Mouse (Mus musculus): ENCODE measurements around the gene Cdc45.
"Not testable (repeated sequence)": the region's sequence is repeated elsewhere in the genome, so short reads cannot be mapped to it uniquely, and the experiment has no call there.

Cdc45 gene

DNA sequence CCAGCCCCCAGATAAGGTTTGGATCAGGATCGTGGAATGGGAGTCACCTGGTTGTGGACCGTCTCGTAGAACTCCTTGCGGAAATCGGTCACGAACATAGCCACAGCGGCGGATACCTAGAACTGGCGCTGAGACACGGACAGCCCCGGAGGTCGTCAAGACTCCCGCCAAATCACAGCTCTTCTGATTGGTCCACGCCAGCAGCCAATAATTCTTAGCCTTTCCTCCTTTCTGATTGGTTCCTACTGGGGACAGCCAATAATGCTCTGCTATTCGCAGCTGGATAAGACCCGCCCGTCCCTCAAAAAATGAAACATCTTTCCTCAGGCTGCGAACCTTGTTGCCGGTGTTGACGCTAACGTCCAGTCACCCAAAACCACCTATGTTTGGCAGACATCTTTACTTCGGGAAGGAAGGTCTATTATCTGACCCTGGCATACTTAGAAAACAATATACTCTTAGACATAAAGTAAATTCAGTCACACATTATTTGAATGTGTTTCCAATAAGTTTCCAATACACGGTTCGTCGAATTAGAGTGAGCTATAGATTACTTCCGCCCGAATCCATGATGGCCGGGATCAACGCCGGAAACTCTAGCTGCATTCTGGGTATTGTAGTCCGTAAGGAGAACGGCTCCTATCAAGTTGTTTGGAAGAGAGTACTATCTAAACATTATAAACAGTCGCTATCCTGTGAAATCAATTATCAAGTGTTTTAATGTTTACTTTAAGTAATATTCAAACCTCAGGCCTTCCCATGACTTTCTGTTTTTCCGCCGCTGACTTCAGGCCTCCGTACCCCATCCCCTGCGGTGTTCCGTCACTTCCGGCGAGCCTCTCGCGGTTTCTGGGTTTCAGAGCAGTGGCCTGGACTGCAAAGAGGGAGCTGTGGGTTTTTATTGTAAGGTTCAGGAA is at the start of gene Cdc45, which contains the start of gene Ufd1:
Cdc45 (minus strand) TSS at position 520 of the 917 bp plus-strand sequence.
Ufd1 (plus strand) TSS at position 312 of the 917 bp plus-strand sequence.
- DNase-seq (ENCODE audit: low spot score in 2 of 2), result peak; percentile 80 to 87

DNA sequence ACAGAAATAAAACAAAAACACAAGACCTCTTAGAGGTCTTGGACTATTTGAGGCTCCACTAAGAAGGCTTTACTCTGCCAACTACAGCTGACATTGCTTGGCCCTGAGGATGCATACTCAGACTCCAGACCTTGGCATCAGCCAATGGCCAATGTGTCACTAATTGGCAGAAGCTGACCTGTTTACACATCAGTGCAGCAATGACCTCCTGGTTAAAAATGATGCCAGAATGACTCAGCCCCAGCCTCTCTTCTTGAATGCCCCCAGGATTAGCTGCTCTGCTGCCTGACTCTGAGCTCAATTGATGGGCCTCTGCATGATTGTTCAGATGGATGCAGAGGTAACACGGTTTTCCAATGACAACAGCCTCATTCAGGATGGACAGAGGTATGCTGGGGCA is 48.4 kb upstream of the Cdc45 start:
- DNase-seq (ENCODE audit: low spot score in 2 of 2), result no peak

DNA sequence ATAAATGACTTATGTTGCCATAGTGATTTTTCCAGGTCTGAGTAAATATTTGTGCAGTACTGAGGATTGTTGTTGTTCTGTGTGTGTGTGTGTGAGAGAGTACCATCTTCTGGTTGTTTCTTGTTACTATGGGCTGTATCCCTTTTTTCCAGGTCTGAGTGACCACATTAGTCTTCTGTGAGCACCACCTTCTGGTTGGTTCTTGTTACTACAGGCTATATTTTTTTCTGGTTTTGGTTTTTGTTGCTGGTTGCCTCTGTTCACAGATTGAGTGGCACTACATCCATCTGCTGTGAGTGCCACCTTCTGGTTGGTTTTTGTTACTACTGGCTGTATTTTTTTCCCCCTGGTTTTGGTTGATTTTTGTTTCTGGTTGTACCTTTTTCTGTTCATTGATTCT is 46.8 kb upstream of the Cdc45 start:
- no peak for DNase-seq (ENCODE audit: low spot score in 2 of 2)

DNA sequence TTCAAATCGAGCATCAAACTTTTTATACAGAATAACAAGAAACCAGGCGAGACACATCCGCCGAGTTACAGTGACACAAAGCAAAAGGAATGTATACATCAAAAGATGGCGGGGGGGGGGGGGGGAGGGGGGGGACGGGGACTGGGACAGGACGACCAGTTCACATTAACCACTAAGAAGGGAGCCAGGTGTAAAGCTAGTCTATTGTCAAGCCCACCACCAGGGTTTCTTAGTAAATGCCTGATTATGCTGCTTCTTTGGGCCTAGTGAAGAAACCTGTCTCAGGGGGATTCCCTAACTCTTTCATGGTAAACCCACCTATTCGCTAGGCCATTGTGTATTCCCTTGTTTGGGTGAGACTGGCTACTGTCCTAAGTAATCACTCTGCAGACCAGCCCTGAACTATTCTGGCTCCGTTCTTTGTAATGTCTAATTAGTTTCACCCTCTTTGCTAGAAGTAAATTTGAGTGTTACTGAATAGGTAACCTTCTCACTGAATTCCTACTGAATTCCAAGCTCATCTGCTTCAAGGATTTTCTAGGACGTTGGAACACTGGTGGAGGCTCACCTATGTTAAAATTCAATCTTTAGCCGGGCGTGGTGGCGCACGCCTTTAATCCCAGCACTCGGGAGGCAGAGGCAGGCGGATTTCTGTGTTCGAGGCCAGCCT is 37.9 kb upstream of the Cdc45 start:
- not testable (repeated sequence) for DNase-seq (ENCODE audit: low spot score in 2 of 2)

DNA sequence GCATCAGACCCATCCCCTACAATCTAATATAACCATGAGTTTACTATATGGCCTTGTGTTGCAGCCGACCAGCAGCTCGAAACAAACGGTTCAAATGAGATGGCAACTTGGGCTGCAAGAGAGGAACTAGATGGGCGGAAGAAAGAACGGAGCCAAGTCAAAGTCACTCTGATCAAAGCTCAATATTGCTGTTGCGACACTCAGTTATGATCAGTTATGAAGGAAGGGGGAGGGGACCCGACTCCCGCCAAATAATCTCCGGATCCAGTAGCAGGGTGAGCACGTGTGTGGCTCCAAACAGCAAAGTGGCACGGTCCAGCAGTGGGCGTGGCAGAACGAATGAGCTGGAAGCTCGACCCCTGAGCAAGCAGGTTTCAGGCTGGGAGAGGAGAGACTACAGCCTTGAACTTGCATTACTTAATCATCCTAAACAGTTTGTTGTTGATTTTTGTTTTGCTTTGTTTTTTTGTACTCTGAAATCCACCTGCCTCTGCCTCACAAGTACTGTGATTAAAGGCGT is 34.6 kb upstream of the Cdc45 start:
- no peak for DNase-seq (ENCODE audit: low spot score in 2 of 2)

DNA sequence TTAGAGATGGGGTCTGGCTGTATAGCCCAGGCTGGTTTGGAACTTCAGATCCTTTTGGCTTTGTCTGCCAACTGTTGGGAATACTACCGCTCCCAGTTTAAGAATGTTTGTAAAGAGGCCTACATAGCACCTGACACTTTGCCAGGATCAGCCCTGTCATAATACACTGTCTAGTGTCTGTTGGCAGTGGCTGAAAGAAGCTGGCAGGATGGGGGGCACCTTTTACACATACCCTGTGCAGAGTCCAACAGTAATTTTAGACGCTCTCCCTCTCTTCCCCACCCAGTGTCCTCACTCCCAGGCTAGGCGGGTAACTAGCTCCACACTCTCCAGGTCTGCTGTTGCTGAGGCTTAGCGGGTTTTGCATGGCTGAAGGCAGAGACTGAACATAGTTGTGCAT is 26.6 kb upstream of the Cdc45 start:
- no peak for DNase-seq (ENCODE audit: low spot score in 2 of 2)

DNA sequence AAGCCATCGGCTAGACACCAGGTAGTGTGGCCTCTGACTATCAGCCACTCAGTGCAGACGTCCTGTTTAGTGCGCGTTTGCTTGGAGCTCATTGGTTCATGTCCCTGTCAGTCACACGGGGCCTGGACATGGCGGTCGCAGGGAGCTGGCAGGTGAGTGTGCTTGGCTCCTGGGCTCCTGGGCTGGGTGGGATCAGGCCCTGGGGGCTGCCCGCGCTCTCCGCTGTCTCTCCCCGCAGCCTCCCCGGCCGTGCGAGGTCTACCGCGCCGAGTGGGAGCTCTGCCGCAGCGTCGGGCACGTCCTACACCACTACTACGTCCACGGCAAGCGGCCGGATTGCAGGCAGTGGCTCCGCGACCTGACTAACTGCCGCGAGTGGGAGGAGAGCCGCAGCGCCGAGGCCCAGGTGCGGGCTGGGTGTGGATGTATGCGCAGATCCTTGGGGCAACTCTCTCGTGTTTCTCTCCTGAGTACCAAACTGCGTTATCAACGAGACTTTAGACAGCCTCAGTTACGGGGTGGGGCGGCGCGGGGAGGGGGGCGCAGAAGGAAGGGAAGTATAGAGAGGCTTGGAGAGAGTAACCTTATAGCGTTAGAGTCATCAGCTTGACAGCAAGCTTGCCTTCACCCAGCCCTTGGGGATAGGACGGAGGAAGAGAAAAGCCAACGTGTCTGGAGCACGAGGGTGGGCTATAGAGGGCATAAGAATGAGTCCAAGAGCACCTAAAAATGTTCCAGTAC is 24.9 kb upstream of the Cdc45 start, which contains the start of the genes 2510002D24Rik and Gm28539:
2510002D24Rik (plus strand) TSS at position 111 of the 741 bp plus-strand sequence.
Gm28539 (plus strand) TSS at position 117 of the 741 bp plus-strand sequence.
- DNase-seq (ENCODE audit: low spot score in 2 of 2), result peak; percentile 83 to 93

DNA sequence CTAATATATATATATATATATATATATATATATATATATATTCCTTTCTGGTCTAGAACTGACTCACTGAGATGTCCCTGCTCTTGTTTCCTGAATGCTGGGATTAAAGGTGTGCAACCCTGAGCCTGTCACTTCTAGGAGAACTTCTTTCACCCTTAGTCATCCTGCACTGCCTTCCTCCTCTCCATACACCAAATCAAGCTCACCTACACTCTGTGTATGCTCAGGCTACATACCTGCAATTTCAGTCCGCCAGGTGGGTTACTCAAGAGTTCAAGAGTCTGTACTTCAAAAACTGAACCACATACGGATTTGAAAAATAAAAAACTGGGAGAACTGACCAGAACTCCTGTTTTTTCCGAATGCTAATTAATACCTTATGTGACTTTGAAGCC is 24.3 kb upstream of the Cdc45 start:
- DNase-seq (ENCODE audit: low spot score in 2 of 2), result no peak

DNA sequence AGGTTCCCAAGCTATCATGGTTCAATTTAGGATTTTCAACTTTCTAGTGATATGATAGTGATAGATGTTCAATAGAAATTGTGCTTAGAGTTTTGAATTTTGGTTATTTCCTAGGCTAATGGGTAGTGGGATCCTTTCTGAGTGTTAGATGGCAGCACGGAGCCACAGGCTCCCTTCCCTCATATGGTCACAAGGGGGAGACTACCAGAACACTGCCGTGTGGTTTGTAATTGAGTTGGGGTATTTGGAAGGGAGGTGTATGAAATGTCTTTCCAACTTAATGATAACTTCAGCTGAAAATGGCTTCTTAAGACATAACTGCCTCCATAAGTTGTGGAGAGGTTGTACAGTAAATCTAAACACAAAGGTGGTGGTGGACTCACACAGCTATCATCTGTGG is 21.7 kb upstream of the Cdc45 start:
- no peak for DNase-seq (ENCODE audit: low spot score in 2 of 2)

DNA sequence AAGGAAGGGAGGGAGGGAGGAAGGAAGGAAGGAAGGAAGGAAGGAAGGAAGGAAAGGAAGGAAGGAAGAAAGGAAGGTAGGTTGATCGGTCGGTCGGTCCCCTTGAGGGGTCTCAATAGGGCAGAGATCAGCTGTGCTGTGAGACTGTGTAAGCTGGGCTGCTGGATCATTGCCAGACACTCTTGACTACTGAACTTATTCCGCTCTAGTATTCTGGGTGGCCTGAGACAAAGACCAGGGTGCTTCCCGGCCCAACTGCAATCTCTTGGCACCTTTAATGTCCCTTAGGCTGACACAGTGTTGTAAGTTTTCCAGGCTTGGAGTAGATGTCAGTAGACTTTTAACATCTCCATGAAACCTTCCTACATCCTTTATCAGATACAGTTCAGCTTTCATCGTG is 17.3 kb upstream of the Cdc45 start:
- DNase-seq (ENCODE audit: low spot score in 2 of 2), result no peak

DNA sequence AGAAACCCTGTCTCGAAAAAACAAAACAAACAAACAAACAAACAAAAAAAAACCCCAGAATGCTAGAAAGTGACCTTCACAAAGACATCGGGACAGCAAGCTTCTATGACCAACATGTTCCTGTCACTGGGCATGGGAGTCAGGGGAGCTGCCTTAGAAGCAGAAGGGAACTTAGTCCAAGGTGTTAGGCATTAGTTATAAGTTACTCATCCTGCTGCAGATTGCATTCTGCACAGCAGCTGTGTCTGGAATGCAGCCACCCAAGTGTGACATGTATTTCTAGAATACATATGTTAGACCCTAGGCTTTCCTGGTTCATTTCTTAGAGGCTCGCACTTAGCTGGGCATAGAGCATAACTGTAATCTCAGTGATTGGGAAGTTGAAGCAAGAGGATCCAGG is 16.8 kb upstream of the Cdc45 start:
- no peak for DNase-seq (ENCODE audit: low spot score in 2 of 2)

DNA sequence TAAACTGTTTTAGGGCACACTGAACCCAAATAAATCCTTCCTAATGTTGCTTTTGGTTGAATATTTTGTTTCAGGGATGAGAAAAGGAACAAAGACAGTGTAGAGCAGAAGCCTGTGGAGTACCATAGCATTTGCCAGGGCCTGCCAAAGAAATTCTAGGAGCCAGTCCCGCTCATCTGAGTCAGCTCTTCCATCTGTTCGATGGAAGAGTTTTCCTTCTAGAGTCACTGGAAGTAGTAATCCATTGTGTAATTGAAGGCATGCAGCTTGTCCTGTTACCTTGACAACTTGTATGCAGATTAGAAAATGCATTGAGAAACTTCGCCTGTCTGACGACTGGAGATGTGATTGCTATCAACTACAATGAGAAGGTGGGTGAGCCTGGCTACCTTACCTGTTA is 11.1 kb upstream of the Cdc45 start:
- no peak for DNase-seq (ENCODE audit: low spot score in 2 of 2)

DNA sequence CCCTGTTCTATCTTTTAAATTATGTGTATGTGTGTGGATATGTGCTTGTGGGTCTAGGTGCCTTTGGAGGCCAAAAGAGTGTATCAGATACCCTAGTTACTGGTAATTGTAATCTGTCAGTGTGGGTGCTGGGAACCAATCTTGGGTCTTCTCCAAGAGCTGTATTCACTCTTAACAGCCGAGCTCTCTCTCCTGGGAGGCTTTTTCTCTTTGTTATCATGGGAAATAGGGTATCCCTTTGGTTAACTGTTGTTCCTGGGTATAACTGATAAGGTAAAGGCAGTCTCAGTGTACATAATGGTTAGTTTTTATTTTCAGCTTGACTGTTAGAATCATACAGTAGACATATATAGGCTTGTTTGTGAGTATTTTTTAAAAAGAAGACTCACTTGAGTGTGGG is 10.6 kb upstream of the Cdc45 start:
- DNase-seq (ENCODE audit: low spot score in 2 of 2), result no peak

DNA sequence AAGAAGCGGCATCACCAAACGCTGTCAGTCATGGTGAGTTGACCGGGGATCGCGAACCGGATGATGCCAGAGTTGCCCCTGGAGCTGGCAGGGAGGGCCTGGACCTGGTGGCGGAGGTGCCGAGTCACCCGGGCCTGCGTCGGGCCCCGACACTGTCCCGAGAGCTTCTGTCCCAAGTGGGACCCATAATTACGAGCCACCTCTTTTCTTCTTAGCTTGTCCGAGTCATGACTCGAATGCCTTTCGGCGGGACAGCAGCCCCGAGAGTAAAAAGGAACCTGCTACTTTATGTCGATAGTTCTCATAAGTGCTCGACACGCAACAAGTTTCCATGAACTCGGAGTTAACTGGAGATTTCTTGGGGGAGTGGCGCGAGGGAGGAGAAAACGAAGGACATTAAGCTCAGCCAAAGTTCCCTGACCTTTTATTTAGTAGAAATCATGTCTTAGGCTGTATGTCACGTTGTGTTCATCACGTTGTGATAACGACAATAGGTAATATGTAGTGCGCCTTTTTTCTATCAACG is 661 bp upstream of the Cdc45 start:
- DNase-seq (ENCODE audit: low spot score in 2 of 2), result no peak

DNA sequence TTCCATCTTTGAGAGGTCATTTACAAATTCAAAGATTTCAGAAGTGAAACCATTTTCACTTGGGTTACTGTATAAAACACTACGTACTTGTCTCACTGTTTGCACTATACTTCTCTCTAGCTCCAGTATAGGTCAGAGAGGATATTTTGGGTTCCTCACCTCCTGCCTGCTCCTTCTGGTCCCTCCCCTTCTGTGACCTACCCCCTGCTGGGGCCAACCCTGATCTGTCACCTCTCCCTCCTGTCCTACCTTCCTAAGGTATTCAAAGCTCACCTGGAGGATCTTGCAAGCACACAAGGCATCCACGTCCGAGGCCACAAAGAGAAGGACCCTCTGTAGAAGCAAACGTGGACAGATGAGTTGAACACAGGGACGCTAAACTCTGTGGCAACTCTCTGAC is 755 bp downstream of the Cdc45 start:
- no peak for DNase-seq (ENCODE audit: low spot score in 2 of 2)

DNA sequence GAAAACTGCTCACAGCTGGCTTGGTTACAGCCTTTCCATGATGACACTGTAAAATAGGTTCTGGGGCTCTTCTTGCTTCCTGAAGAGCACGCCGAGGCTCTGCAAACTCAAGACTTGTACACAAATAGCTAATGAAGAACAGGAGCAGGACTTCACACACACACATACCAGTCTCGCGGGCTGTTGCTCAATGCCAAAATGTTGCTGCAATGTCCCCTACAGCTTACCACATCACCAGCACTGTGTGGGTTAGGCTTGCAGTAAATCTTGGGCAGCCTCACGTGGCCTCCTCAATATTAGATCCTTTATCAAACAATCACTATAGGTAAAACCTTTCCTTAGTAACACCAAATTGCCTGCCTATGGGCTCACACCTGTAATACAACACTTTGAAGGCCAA is 2.8 kb downstream of the Cdc45 start:
- DNase-seq (ENCODE audit: low spot score in 2 of 2), result no peak

DNA sequence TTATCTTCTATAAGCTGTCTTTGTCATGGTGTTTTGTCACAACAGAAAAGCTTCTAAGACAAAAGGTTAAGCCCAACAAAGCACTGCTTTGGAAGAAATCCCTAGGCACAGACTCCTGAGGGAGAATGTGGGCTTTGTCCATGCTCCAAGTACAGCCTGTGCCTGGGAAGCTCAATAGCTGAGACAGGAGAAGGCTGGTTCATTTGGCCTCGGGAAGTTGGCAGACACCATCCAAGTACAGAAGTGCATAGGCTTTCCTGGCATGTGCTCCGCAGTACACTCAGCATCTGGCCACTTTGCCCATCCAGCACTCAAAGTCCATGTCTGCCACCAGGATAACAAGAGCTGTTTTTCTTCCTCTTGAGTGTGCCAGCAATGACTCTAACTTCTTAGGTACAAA is 6.0 kb downstream of the Cdc45 start:
- DNase-seq (ENCODE audit: low spot score in 2 of 2), result no peak

DNA sequence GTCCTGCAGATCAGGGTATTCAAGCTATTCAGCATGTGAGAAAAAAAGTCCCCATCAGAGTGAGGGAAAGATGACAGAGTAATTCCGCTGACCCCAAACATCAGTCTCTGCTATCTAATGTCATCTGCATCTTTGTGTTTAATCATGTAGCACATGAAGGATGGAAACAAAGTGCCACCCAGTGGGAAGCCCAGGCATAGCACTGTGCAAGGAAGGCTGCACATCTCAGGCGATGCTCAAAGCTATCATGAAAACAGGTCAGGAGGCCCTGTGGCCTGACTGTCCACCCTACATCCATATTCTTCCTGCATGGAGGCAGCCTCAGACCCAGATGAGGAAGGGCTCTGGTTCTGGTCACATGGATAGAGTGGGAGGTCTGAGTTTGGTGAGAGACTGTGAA is 12.9 kb downstream of the Cdc45 start:
- DNase-seq (ENCODE audit: low spot score in 2 of 2), result no peak

DNA sequence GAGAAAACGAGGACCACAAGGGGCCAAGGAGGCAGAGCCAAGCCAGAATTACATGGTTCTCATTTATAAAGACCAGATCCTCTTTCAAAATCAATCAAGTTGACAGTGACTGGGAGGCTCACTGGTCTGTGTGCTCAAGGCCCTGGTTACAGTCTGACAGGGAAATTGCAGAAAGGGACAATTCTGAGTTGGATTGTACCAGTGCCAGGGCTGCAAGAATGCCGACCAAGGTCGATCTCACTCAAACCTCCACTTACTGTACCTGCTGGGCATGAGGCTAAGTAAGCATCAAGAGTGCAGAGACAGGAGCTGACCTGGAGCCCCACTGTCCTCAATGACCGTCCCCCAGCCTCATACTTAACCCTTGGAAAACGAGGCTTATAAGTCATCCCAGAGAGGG is 13.6 kb downstream of the Cdc45 start:
- DNase-seq (ENCODE audit: low spot score in 2 of 2), result no peak

DNA sequence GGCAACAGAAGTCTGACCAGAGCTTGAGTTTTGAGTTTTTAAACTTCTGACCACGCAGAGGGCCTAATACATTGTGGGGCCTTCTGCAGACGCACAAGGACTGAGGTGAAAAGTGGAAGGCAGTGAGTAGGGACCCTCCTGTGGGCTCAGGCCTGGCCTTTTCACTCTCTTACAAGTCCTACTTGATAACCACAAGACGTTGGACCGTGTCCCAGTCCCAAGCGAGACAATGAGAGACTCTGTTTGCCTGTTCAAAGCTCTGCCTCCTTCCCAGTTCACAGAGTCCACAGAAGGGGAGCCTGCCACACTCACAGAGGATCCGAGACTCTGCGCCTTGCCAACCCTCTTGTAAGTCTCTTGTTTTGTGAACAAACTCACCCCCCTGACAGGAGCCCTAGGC is 15.1 kb downstream of the Cdc45 start:
- no peak for DNase-seq (ENCODE audit: low spot score in 2 of 2)

DNA sequence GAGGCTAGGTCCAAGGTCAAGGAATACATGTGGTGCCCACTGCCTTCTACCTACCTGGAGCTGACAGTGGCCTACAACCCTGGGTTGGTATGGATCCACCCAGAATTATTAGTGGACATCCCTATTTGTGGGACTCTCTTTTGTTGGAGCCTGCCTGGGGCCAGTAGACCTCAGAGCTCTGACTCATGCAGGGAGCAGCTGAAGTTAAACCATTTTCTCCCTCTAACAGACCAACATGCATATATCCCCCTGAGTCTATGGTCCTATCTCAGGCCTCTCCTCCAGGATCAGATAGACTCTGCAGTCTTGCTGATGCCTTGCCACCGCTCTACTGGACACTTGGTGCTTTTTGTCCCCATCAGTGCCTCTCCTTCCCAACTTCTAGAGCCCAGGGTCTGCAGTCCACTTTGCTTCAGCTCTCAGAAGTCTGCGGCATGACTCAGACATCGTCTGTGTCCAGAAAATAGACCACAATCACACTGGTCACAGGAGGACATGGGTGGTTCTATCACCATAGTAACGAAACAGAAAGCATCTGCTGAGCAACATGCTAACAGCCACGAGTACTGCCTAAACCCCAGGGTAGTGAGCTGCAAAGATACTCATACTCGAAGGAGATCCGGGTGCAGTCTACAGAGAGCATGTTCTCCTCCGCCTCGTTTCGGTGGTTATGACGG is 16.4 kb downstream of the Cdc45 start:
- no peak for DNase-seq (ENCODE audit: low spot score in 2 of 2)

All from urinary bladder, postnatal 4 days (tissue).